Mouse (Mus musculus) ZHBTc4 (cell line): ENCODE results near the gene Neil1.

Experiments used
- DNase-seq: peaks from one replicate; pipeline ENCODE4 v3.0.0-alpha.2; 2011; ENCODE audit warnings: low read depth, low spot score

The Neil1 gene

GRCm38 (mm10) chr9:57148144-57148878 lies at the start of gene Neil1:
Gene Neil1 (minus strand): TSS chr9:57148305.
- DNase-seq, result peak; percentile 90

- DNase-seq, result no peak
Measured at GRCm38 (mm10) chr9:57197414-57197813, 49.3 kb upstream of the Neil1 start.

GRCm38 (mm10) chr9:57196708-57197107 lies 48.6 kb upstream of the Neil1 start:
- DNase-seq, result no peak

GRCm38 (mm10) chr9:57168411-57168810 lies 20.3 kb upstream of the Neil1 start:
- no peak for DNase-seq

GRCm38 (mm10) chr9:57166173-57166572 lies 18.1 kb upstream of the Neil1 start:
- peak; percentile 70 for DNase-seq

GRCm38 (mm10) chr9:57163137-57163536 lies 15.0 kb upstream of the Neil1 start:
- DNase-seq, result peak; percentile 94

GRCm38 (mm10) chr9:57162496-57162895 lies 14.4 kb upstream of the Neil1 start:
- peak; percentile 89 for DNase-seq

GRCm38 (mm10) chr9:57158506-57158905 lies 10.4 kb upstream of the Neil1 start:
- no peak for DNase-seq

- DNase-seq, result peak; percentile 96
Measured at GRCm38 (mm10) chr9:57158013-57158470, 9.9 kb upstream of the Neil1 start, which contains the start of gene Commd4. Gene Commd4 (minus strand): TSS chr9:57158331.

GRCm38 (mm10) chr9:57157499-57157898 lies 9.4 kb upstream of the Neil1 start:
- DNase-seq, result no peak

GRCm38 (mm10) chr9:57156823-57157222 lies 8.7 kb upstream of the Neil1 start:
- DNase-seq, result no peak

- no peak for DNase-seq
Measured at GRCm38 (mm10) chr9:57156383-57156782, 8.3 kb upstream of the Neil1 start.

- DNase-seq, result no peak
Measured at GRCm38 (mm10) chr9:57152331-57152730, 4.2 kb upstream of the Neil1 start.

- no peak for DNase-seq
Measured at GRCm38 (mm10) chr9:57150192-57150591, 2.1 kb upstream of the Neil1 start.

GRCm38 (mm10) chr9:57149021-57149420 lies 916 bp upstream of the Neil1 start:
- peak; percentile 42 for DNase-seq

- DNase-seq, result peak; percentile 32
Measured at GRCm38 (mm10) chr9:57147205-57148143, 631 bp downstream of the Neil1 start.

- no peak for DNase-seq
Measured at GRCm38 (mm10) chr9:57146451-57147066, 1.5 kb downstream of the Neil1 start.

- DNase-seq, result no peak
Measured at GRCm38 (mm10) chr9:57144830-57145229, 3.3 kb downstream of the Neil1 start.

- DNase-seq, result no peak
Measured at GRCm38 (mm10) chr9:57143212-57143611, 4.9 kb downstream of the Neil1 start.

- no peak for DNase-seq
Measured at GRCm38 (mm10) chr9:57141417-57142353, 6.4 kb downstream of the Neil1 start.

- peak; percentile 83 for DNase-seq
Measured at GRCm38 (mm10) chr9:57139571-57139970, 8.5 kb downstream of the Neil1 start.
